Comparison of ENCODE assay signal across 22 mouse cellular contexts in genomic region chr1:51734721-51735120, GRCm38 (mm10).
DNase-seq lines count a peak whose midpoint lies in the region; ATAC-seq and TF ChIP-seq lines count a peak whose summit lies in the region.
"Had no signal": no experiment of that assay in that cellular context is flagged by ENCODE, and none has a peak within 500 bp of the region (broad histone marks: within the 10 kb centered on the region; RNA-seq: fewer than 3 reads in every experiment).

No protein-coding gene starts in this region.

- peak; percentile 67 for DNase-seq in heart, adult 11 months
- DNase-seq in heart, postnatal 36 days: no peak
- DNase-seq in midbrain, embryonic 11.5 days (ENCODE audit: low spot score, missing footprints): peak; percentile 65
- peak; percentile 10 for DNase-seq in Muller cell, postnatal 12 days (ENCODE audit: inconsistent ontology term)
- DNase-seq in right cerebral cortex, postnatal 25 days: no peak
- DNase-seq: adrenal gland, adult 8-10 months; adrenal gland, postnatal 14 days; adrenal gland, postnatal 36 days; cerebellum, adult 11 months; cerebellum, adult 18-20 months; cerebellum, adult 9-10 months; cerebellum, postnatal 10 days; cerebellum, postnatal 25 days had no signal

- no peak overlapping the region for H3K9ac ChIP-seq in midbrain, embryonic 11.5 days (ENCODE audit: low read length)
- no peak overlapping the region for H3K9ac ChIP-seq in midbrain, embryonic 15.5 days
- no peak overlapping the region for H3K9ac ChIP-seq in forebrain, embryonic 13.5 days
- H3K9ac ChIP-seq: embryonic facial prominence, embryonic 12.5 days had no signal

- no peak for ATAC-seq in midbrain, embryonic 11.5 days (ENCODE audit: low FRiP score)
- ATAC-seq in midbrain, embryonic 15.5 days (replicated peaks): no peak
- ATAC-seq in forebrain, embryonic 13.5 days: no peak
- ATAC-seq: activated CD4-positive, CD25-positive, alpha-beta regulatory T cell, adult 4 months; forebrain, embryonic 14.5 days; forebrain, embryonic 16.5 days; Patski had no signal

- no peak overlapping the region for H3K4me2 ChIP-seq in midbrain, embryonic 11.5 days
- H3K4me2 ChIP-seq in midbrain, embryonic 15.5 days: no peak overlapping the region
- H3K4me2 ChIP-seq in myocyte (ENCODE audit: low read depth): peak overlapping the region; percentile 30
- no peak overlapping the region for H3K4me2 ChIP-seq in forebrain, embryonic 13.5 days
- H3K4me2 ChIP-seq: embryonic facial prominence, embryonic 12.5 days had no signal

- 84% methylated on average over 6 of the region's 6 CpGs for WGBS in midbrain, embryonic 11.5 days
- 83% methylated on average over 6 of the region's 6 CpGs for WGBS in midbrain, embryonic 15.5 days
- WGBS in forebrain, embryonic 13.5 days: 89% methylated on average over 6 of the region's 6 CpGs

- TF ChIP-seq POLR2A in myocyte (IDR thresholded peaks at IDR 0.05; ENCODE audit: insufficient read length, low read depth): no peak

- H3K27me3 ChIP-seq in midbrain, embryonic 11.5 days (ENCODE audit: control insufficient read depth, insufficient read depth, low read length): no peaks in the 10 kb centered on the region
- H3K27me3 ChIP-seq in midbrain, embryonic 15.5 days (replicated peaks): no peaks in the 10 kb centered on the region
- no peaks in the 10 kb centered on the region for H3K27me3 ChIP-seq in myocyte (ENCODE audit: control insufficient read depth, insufficient read depth, insufficient read length)
- no peaks in the 10 kb centered on the region for H3K27me3 ChIP-seq in forebrain, embryonic 13.5 days
- H3K27me3 ChIP-seq: embryonic facial prominence, embryonic 12.5 days; Patski had no signal

- H3K9me3 ChIP-seq in midbrain, embryonic 11.5 days (ENCODE audit: control insufficient read depth, low read length): no peaks in the 10 kb centered on the region; the same call in 1 of the 2 replicates
- no peaks in the 10 kb centered on the region for H3K9me3 ChIP-seq in midbrain, embryonic 15.5 days
- H3K9me3 ChIP-seq in forebrain, embryonic 13.5 days (replicated peaks): peaks cover 7% of the 10 kb centered on the region

- no peak overlapping the region for H3ac ChIP-seq in myocyte (ENCODE audit: control insufficient read depth, insufficient read length)

- no peak overlapping the region for H3K4me3 ChIP-seq in midbrain, embryonic 11.5 days (ENCODE audit: low read depth, low read length)
- H3K4me3 ChIP-seq in midbrain, embryonic 15.5 days: no peak overlapping the region
- no peak overlapping the region for H3K4me3 ChIP-seq in myocyte
- no peak overlapping the region for H3K4me3 ChIP-seq in forebrain, embryonic 13.5 days
- H3K4me3 ChIP-seq: embryonic facial prominence, embryonic 10.5 days; embryonic facial prominence, embryonic 12.5 days had no signal

- H3K79me2 ChIP-seq in myocyte (ENCODE audit: control insufficient read depth, insufficient read depth): no peaks in the 10 kb centered on the region

- intact Hi-C loops in heart, postnatal 36 days (cut with DNase I): no loop called here

- H3K27ac ChIP-seq in midbrain, embryonic 11.5 days (ENCODE audit: low read depth, low read length): no peak overlapping the region
- no peak overlapping the region for H3K27ac ChIP-seq in midbrain, embryonic 15.5 days
- H3K27ac ChIP-seq in forebrain, embryonic 13.5 days: no peak overlapping the region
- H3K27ac ChIP-seq: embryonic facial prominence, embryonic 10.5 days; embryonic facial prominence, embryonic 12.5 days had no signal

- no peaks in the 10 kb centered on the region for H3K36me3 ChIP-seq in midbrain, embryonic 11.5 days (ENCODE audit: control insufficient read depth, insufficient read depth, low read length)
- no peaks in the 10 kb centered on the region for H3K36me3 ChIP-seq in midbrain, embryonic 15.5 days (replicated peaks)
- H3K36me3 ChIP-seq in myocyte (ENCODE audit: control insufficient read depth, insufficient read depth): no peaks in the 10 kb centered on the region
- 0 out of 2 replicates have a peak, but pooled peaks cover 3% of the 10 kb centered on the region for H3K36me3 ChIP-seq in forebrain, embryonic 13.5 days (ENCODE audit: poor library complexity, severe bottlenecking)
- H3K36me3 ChIP-seq: embryonic facial prominence, embryonic 10.5 days; embryonic facial prominence, embryonic 12.5 days had no signal

- H3K4me1 ChIP-seq in midbrain, embryonic 11.5 days (ENCODE audit: control insufficient read depth, insufficient read depth, low read length): no peaks in the 10 kb centered on the region
- no peaks in the 10 kb centered on the region for H3K4me1 ChIP-seq in midbrain, embryonic 15.5 days
- H3K4me1 ChIP-seq in forebrain, embryonic 13.5 days: no peaks in the 10 kb centered on the region
- H3K4me1 ChIP-seq: embryonic facial prominence, embryonic 10.5 days; embryonic facial prominence, embryonic 12.5 days had no signal

TF ChIP-seq in myocyte, 11 proteins besides CTCF, POLR2A, EP300 and RAD21:
- TF ChIP-seq CEBPB (IDR thresholded peaks at IDR 0.05; ENCODE audit: insufficient read depth, poor library complexity, severe bottlenecking) (no peak), TCF3 (IDR thresholded peaks at IDR 0.05; ENCODE audit: insufficient read length, low read depth) (no peak), MYOG (IDR thresholded peaks at IDR 0.05; ENCODE audit: control insufficient read depth in 1 of 3, insufficient read depth in 1 of 3, insufficient read length in 2 of 3, low read depth in 2 of 3) (peak in 1 of 3 experiments; percentile 16), TCF12 (IDR thresholded peaks at IDR 0.05; ENCODE audit: insufficient read depth, poor library complexity, severe bottlenecking) (no peak)

Comparison
In these comparisons a context has a peak if more than half of its experiments do, and no peak if none do; other contexts are left out.
1. DNase-seq: peak in heart, adult 11 months (single experiment), midbrain, embryonic 11.5 days (single experiment) and Muller cell, postnatal 12 days (single experiment); none in heart, postnatal 36 days (0 of 2) and right cerebral cortex, postnatal 25 days (single experiment).